Mouse (Mus musculus) heart, embryonic 16.5 days (tissue): ENCODE measurements around the gene Cpe. TPM values are rescaled to one million over a fixed set of nuclear protein-coding genes. Genes with fewer than 3 reads are reported as not detected.

Source experiments
- ATAC-seq: fragments of 200-750 bp; cut with Nextera tagmentation; replicated peaks from 2 replicates; pipeline ENCODE4 v1.8.0; 2017; ENCODE audit warnings: moderate number of reproducible peaks; ENCODE audit not compliant: insufficient read depth, low FRiP score; ENCODE audit errors: extremely low read depth
- H3K27ac ChIP-seq: fragments of 300-500 bp; sonication (generic); 2 replicates; pipeline ENCODE4 v1.5.1; 2014; ENCODE audit warnings: mild to moderate bottlenecking, low read length, control low read depth, moderate library complexity
- H3K27me3 ChIP-seq: fragments of 300-500 bp; sonication (generic); 2 replicates; pipeline ENCODE4 v1.6.1; 2014; ENCODE audit warnings: low read length, mixed read lengths; ENCODE audit not compliant: control insufficient read depth, insufficient read depth
- H3K36me3 ChIP-seq: fragments of 300-500 bp; sonication (generic); 2 replicates; pipeline ENCODE4 v1.6.1; 2014; ENCODE audit not compliant: control insufficient read depth, insufficient read depth
- H3K4me1 ChIP-seq: fragments of 300-500 bp; sonication (generic); 2 replicates; pipeline ENCODE4 v1.6.1; 2014; ENCODE audit warnings: low read length, mixed read lengths; ENCODE audit not compliant: control insufficient read depth, insufficient read depth
- H3K4me2 ChIP-seq: fragments of 300-500 bp; sonication (generic); 2 replicates; pipeline ENCODE4 v1.6.1; 2014; ENCODE audit warnings: low read depth, mild to moderate bottlenecking, control low read depth, low read length
- H3K4me3 ChIP-seq: fragments of 300-500 bp; sonication (generic); 2 replicates; pipeline ENCODE4 v1.5.1; 2014; ENCODE audit warnings: mild to moderate bottlenecking, control low read depth, low read length
- H3K9ac ChIP-seq: fragments of 300-500 bp; sonication (generic); 2 replicates; pipeline ENCODE4 v1.6.1; 2014; ENCODE audit warnings: low read length, control low read depth
- H3K9me3 ChIP-seq: fragments of 300-500 bp; sonication (generic); replicated peaks from 2 replicates; pipeline ENCODE4 v1.6.1; 2016; ENCODE audit warnings: low read length; ENCODE audit not compliant: control insufficient read depth
- WGBS: fragments of 180-500 bp; shearing (Covaris S2); extraction: QIAGEN DNeasy Blood & Tissue Kit; methylation state at CpG from one replicate; pipeline ENCODE4 v1.1.7; 2014; 5-methylcytosine and 5-hydroxymethylcytosine counted together
- polyA plus RNA-seq: library from polyadenylated mRNA; unstranded; fragments of >200 nt; fragmentation: Nextera tagmentation; extraction: Ambion mirVana; gene quantifications from 2 replicates; pipeline ENCODE4 v1.2.1, GENCODE M21; 2015

The Cpe gene
- polyA plus RNA-seq, 1 experiment from 2014 or later = 274 TPM

- no peak overlapping the region for H3K4me3 ChIP-seq
- H3K4me2 ChIP-seq = no peak overlapping the region
- H3K27me3 ChIP-seq = no peaks in the 10 kb centered on the region
- H3K27ac ChIP-seq = no peak overlapping the region
- peaks cover 35% of the 10 kb centered on the region for H3K36me3 ChIP-seq
- no peaks in the 10 kb centered on the region for H3K9me3 ChIP-seq
- ATAC-seq = no peak
- no peak overlapping the region for H3K9ac ChIP-seq
- H3K4me1 ChIP-seq = no peaks in the 10 kb centered on the region
- 87% methylated on average over 4 of the region's 4 CpGs for WGBS
These were observed 33.4 kb upstream of the Cpe start for GRCm38 (mm10) chr8:64726190-64726695.

DNA sequence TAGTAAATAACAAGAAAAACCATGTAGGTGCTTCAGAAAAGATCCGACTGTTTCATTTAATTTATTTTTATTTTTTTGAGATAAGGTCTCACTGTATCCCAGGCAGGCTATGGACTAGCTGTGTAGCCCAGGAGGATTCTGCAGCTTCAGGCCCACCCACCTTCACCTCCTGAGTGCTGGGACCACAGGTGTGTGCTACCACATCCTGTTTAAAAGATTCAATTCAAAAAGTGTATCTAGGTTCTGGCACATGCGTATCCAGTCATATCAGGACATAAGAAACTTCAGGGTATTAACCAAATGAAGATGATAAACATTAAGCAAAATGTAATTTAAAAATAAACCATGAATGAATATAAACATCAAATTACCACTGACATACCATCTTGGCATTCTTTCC lies 30.4 kb upstream of the Cpe start:
- Histone ChIP-seq H3K4me3 (no peak overlapping the region), H3K9me3 (no peaks in the 10 kb centered on the region), H3K4me1 (no peaks in the 10 kb centered on the region), H3K4me2 (no peak overlapping the region), H3K36me3 (peaks cover 44% of the 10 kb centered on the region), H3K27ac (no peak overlapping the region), H3K9ac (no peak overlapping the region), H3K27me3 (no peaks in the 10 kb centered on the region)
- WGBS = 79% methylated on average over 2 of the region's 2 CpGs
- ATAC-seq = no peak

- no peaks in the 10 kb centered on the region for H3K27me3 ChIP-seq
- H3K36me3 ChIP-seq = peaks cover 36% of the 10 kb centered on the region
- no peak overlapping the region for H3K9ac ChIP-seq
- ATAC-seq = no peak
- H3K9me3 ChIP-seq = no peaks in the 10 kb centered on the region
- H3K27ac ChIP-seq = no peak overlapping the region
- WGBS = 83% methylated on average over 7 of the region's 7 CpGs
- H3K4me1 ChIP-seq = no peaks in the 10 kb centered on the region
- H3K4me3 ChIP-seq = no peak overlapping the region
- no peak overlapping the region for H3K4me2 ChIP-seq
These were observed 25.0 kb upstream of the Cpe start for GRCm38 (mm10) chr8:64717868-64718267.

- Histone ChIP-seq H3K4me3 (no peak overlapping the region), H3K4me2 (no peak overlapping the region), H3K27me3 (no peaks in the 10 kb centered on the region), H3K36me3 (peaks cover 7% of the 10 kb centered on the region), H3K9ac (no peak overlapping the region), H3K9me3 (no peaks in the 10 kb centered on the region), H3K4me1 (peaks cover 2% of the 10 kb centered on the region; the same call in 1 of the 2 replicates), H3K27ac (no peak overlapping the region)
- WGBS = 86% methylated on average over 7 of the region's 7 CpGs
- ATAC-seq = no peak
These were observed 19.6 kb upstream of the Cpe start for GRCm38 (mm10) chr8:64712499-64712898.

- Histone ChIP-seq H3K4me3 (no peak overlapping the region), H3K9ac (no peak overlapping the region), H3K27ac (no peak overlapping the region), H3K27me3 (no peaks in the 10 kb centered on the region), H3K9me3 (no peaks in the 10 kb centered on the region), H3K4me1 (peaks cover 2% of the 10 kb centered on the region; the same call in 1 of the 2 replicates), H3K4me2 (no peak overlapping the region), H3K36me3 (no peaks in the 10 kb centered on the region)
- 11% methylated on average over 1 of the region's 1 CpGs for WGBS
- no peak for ATAC-seq
These were observed 18.7 kb upstream of the Cpe start for GRCm38 (mm10) chr8:64711544-64711943.

DNA sequence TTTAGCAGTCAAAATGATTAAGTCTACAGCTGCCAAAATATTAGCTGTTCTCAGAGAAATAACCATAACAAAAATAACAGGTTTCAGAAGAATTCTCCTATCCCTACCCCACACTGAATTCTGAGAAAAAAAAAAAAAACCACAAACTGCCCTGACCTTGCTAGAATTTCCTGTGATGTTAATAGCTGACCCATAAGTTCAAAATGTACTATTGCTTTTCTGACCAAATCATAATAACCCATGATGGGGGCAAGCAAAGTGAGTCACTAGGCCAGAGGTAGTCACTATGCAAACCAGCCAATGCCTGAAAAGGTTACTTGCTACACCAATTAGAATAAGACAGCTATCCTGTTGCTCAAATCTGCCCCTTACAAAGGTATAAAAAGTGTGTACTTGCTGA lies 14.6 kb upstream of the Cpe start:
- H3K27me3 ChIP-seq = no peaks in the 10 kb centered on the region
- no peak for ATAC-seq
- H3K9ac ChIP-seq = no peak overlapping the region
- no peak overlapping the region for H3K4me3 ChIP-seq
- H3K4me2 ChIP-seq = no peak overlapping the region
- no peak overlapping the region for H3K27ac ChIP-seq
- H3K4me1 ChIP-seq = peaks cover 2% of the 10 kb centered on the region; the same call in 1 of the 2 replicates
- H3K36me3 ChIP-seq = no peaks in the 10 kb centered on the region
- H3K9me3 ChIP-seq = no peaks in the 10 kb centered on the region

DNA sequence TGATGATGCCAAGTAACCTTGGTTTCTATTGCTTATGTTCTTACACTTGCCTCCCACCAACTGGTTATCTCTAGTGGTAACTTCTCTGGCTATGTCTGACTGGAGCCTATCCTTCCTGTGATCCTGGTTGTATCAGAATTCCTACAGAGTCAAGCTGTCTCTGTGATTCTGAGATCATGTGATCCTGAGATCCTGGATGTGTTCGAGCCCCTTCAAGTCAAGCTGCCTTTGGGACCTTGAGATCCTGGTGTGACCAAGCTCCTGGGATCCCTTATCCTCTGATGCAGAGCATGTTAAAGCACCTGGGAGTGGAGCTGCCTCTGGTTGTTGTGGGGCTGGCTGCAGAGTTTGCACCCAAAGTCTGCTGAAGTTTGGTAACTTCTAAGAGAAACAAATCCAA lies 10.3 kb upstream of the Cpe start:
- no peak overlapping the region for H3K9ac ChIP-seq
- 65% methylated on average over 1 of the region's 1 CpGs for WGBS
- ATAC-seq = no peak
- H3K4me1 ChIP-seq = no peaks in the 10 kb centered on the region
- H3K27me3 ChIP-seq = no peaks in the 10 kb centered on the region
- H3K4me2 ChIP-seq = no peak overlapping the region
- no peak overlapping the region for H3K27ac ChIP-seq
- no peaks in the 10 kb centered on the region for H3K36me3 ChIP-seq
- no peak overlapping the region for H3K4me3 ChIP-seq
- H3K9me3 ChIP-seq = no peaks in the 10 kb centered on the region

- Histone ChIP-seq H3K9me3 (0 out of 2 replicates have a peak, but pooled peaks cover 2% of the 10 kb centered on the region), H3K9ac (peak overlapping the region; percentile 77), H3K4me3 (peak overlapping the region; percentile 72), H3K27ac (peak overlapping the region; percentile 83), H3K4me1 (peaks cover 18% of the 10 kb centered on the region), H3K36me3 (no peaks in the 10 kb centered on the region), H3K4me2 (peak overlapping the region; percentile 85), H3K27me3 (no peaks in the 10 kb centered on the region)
- ATAC-seq = no peak
- WGBS = 16% methylated on average over 16 of the region's 16 CpGs
These were observed 1.1 kb downstream of the Cpe start for GRCm38 (mm10) chr8:64691591-64692401.

GRCm38 (mm10) chr8:64690845-64691244 lies 2.0 kb downstream of the Cpe start:
- 0 out of 2 replicates have a peak overlapping the region, but pooled peaks have one; percentile 4 for H3K4me2 ChIP-seq
- no peak overlapping the region for H3K4me3 ChIP-seq
- H3K9ac ChIP-seq = no peak overlapping the region
- H3K36me3 ChIP-seq = no peaks in the 10 kb centered on the region
- peaks cover 23% of the 10 kb centered on the region for H3K4me1 ChIP-seq
- WGBS = 80% methylated on average over 6 of the region's 6 CpGs
- H3K9me3 ChIP-seq = 0 out of 2 replicates have a peak, but pooled peaks cover 2% of the 10 kb centered on the region
- no peak for ATAC-seq
- H3K27me3 ChIP-seq = no peaks in the 10 kb centered on the region
- no peak overlapping the region for H3K27ac ChIP-seq
